Mouse (Mus musculus) lung, adult 2 months (tissue): ENCODE data around the gene Ndufc2.

Experiments
- CTCF ChIP-seq: fragments of 200-500 bp; IDR thresholded peaks from 2 replicates; pipeline ENCODE4 v1.5.1; 2011; ENCODE audit warnings: mild to moderate bottlenecking, low read length, control low read depth; ENCODE audit not compliant: insufficient read depth
- POLR2A ChIP-seq: fragments of 200-500 bp; IDR thresholded peaks from 2 replicates; pipeline ENCODE4 v1.6.1; 2011; ENCODE audit warnings: low read depth, mild to moderate bottlenecking, control low read depth, low read length, borderline replicate concordance; ENCODE audit errors: extremely low read depth

GRCm38 (mm10) chr7:97429705-97430104 lies 29.9 kb downstream of the Ndufc2 start:
- TF ChIP-seq POLR2A (no peak), CTCF (no peak)
